Mouse (Mus musculus) forebrain, postnatal 0 days (tissue): ENCODE results near the gene Clasrp. TPM values are rescaled to one million over a fixed set of nuclear protein-coding genes. Genes with fewer than 3 reads are reported as not detected.

Source experiments
- ATAC-seq: fragments of 200-750 bp; cut with Nextera tagmentation; 2 replicates; pipeline ENCODE4 v1.8.0; 2017; ENCODE audit warnings: mild to moderate bottlenecking, moderate library complexity
- DNase-seq: peaks from one replicate; pipeline ENCODE4 v3.0.0-alpha.2; 2015
- H3K27ac ChIP-seq: fragments of 300-500 bp; sonication (generic); 2 replicates; pipeline ENCODE4 v1.5.1; 2014; ENCODE audit warnings: low read depth, mild to moderate bottlenecking, antibody characterized with exemption, low read length, moderate library complexity, mixed read lengths
- H3K27me3 ChIP-seq: fragments of 300-500 bp; sonication (generic); 2 replicates; pipeline ENCODE4 v1.6.1; 2014; ENCODE audit warnings: mild to moderate bottlenecking, low read length, mixed read lengths; ENCODE audit not compliant: insufficient read depth
- H3K36me3 ChIP-seq: fragments of 300-500 bp; sonication (generic); 2 replicates; pipeline ENCODE4 v1.6.1; 2014; ENCODE audit warnings: mild to moderate bottlenecking, moderate library complexity; ENCODE audit not compliant: insufficient read depth
- H3K4me1 ChIP-seq: fragments of 300-500 bp; sonication (generic); 2 replicates; pipeline ENCODE4 v1.6.1; 2014; ENCODE audit warnings: antibody characterized with exemption; ENCODE audit not compliant: insufficient read depth
- H3K4me2 ChIP-seq: fragments of 300-500 bp; sonication (generic); 2 replicates; pipeline ENCODE4 v1.6.1; 2014; ENCODE audit warnings: low read depth, mild to moderate bottlenecking, moderate library complexity
- H3K4me3 ChIP-seq: fragments of 300-500 bp; sonication (generic); 2 replicates; pipeline ENCODE4 v1.5.1; 2014; ENCODE audit warnings: low read depth, low read length, mixed read lengths
- H3K9ac ChIP-seq: fragments of 300-500 bp; sonication (generic); 2 replicates; pipeline ENCODE4 v1.6.1; 2014; ENCODE audit warnings: mild to moderate bottlenecking
- H3K9me3 ChIP-seq: fragments of 300-500 bp; sonication (generic); 2 replicates; pipeline ENCODE4 v1.6.1; 2016; ENCODE audit warnings: low read length
- CTCF ChIP-seq: sonication (generic); IDR thresholded peaks from 2 replicates; pipeline ENCODE4 v1.5.1; 2016; ENCODE audit warnings: antibody characterized with exemption, control low read depth, low read depth
- WGBS: fragments of 180-500 bp; shearing (Covaris S2); extraction: QIAGEN DNeasy Blood & Tissue Kit; methylation state at CpG from one replicate; pipeline ENCODE4 v1.1.7; 2014; 5-methylcytosine and 5-hydroxymethylcytosine counted together
- polyA plus RNA-seq: library from polyadenylated mRNA; unstranded; fragments of >200 nt; fragmentation: Nextera tagmentation; extraction: Ambion mirVana; gene quantifications from 2 replicates; pipeline ENCODE4 v1.2.1, GENCODE M21; 2015
- total RNA-seq: library from RNA; depleted of rRNA; stranded (reverse); fragments of >200 nt; gene quantifications from 2 replicates; pipeline ENCODE4 v1.2.3, GENCODE M21; 2014

Gene Clasrp
- total and polyA plus RNA-seq, 2 experiments from 2014 or later, result 56.8 to 89.0 TPM

DNA sequence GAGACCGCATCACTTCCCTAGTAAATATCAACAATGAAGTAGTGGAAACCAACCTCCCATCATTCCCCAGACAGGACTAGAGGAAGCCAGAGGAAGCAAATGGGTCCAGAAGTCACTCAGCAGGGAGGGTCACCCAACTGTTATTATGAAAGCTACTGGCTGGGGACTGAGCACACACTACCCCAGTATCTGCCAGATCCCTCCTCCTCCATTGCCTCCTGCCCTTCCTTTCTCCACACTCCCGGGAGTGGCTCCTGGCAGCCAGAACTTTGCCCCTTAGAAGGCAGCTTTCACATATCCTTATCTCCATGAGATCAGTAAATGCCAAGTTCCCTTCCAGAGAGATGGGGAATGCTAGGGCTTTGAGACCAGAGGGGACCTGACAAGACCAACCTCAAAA is 19.1 kb upstream of the Clasrp start:
- no peak for TF ChIP-seq CTCF
- WGBS, result 82% methylated on average over 2 of the region's 2 CpGs
- no peaks in the 10 kb centered on the region for H3K36me3 ChIP-seq
- H3K4me3 ChIP-seq, result no peak overlapping the region
- no peaks in the 10 kb centered on the region; the same call in 1 of the 2 replicates for H3K27me3 ChIP-seq
- ATAC-seq (no peak), DNase-seq (no peak)
- H3K9ac ChIP-seq, result no peak overlapping the region
- no peaks in the 10 kb centered on the region for H3K9me3 ChIP-seq
- H3K27ac ChIP-seq, result no peak overlapping the region
- H3K4me1 ChIP-seq, result no peaks in the 10 kb centered on the region
- no peak overlapping the region for H3K4me2 ChIP-seq

DNA sequence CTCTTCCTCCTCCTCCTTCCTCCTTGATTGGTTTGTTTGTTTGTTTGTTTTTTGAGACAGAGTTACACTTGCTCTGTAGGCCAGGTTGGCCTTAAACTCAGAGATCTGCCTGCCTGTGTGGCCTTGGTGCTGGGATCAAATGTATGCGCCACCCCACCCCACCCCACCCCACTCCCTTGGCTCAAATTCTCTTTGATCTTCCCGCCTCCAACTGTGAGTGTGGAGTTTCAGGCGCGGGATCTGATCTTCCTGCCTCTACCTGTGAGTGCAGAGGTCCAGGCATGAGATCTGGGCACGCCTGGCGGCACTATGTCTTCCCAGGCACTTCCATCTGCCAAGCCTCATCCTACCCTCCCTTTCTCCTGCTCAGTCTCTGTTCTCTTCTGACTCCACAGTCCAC is 18.0 kb upstream of the Clasrp start:
- 46% methylated on average over 6 of the region's 6 CpGs for WGBS
- H3K9me3 ChIP-seq, result no peaks in the 10 kb centered on the region
- no peak for TF ChIP-seq CTCF

DNA sequence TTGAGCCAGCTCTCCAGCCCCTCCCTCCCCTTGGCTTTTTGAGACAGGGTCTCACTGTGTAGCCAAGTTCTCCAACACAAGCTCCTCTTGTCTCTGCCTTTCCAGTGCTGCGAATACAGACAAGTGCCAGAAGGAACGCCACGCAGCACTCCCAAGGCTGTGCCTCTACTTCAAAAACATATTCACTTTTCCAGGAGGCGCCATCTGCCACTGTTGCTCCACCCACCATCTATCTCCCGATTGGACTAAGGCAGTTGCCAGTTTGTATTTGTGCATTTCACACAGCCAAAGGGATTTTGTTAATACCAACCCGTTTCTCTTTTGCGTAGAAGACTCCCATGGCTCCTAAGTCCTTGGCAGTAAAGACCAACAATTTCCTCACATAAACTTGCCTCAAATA is 16.5 kb upstream of the Clasrp start:
- WGBS, result 74% methylated on average over 7 of the region's 7 CpGs
- ATAC-seq (peak; percentile 30; the same call in 1 of the 2 replicates), DNase-seq (peak; percentile 38)
- H3K4me3 ChIP-seq, result no peak overlapping the region
- no peak for TF ChIP-seq CTCF
- no peaks in the 10 kb centered on the region for H3K9me3 ChIP-seq
- no peak overlapping the region for H3K4me2 ChIP-seq
- H3K4me1 ChIP-seq, result no peaks in the 10 kb centered on the region
- H3K36me3 ChIP-seq, result no peaks in the 10 kb centered on the region
- no peaks in the 10 kb centered on the region; the same call in 1 of the 2 replicates for H3K27me3 ChIP-seq
- H3K9ac ChIP-seq, result no peak overlapping the region
- no peak overlapping the region for H3K27ac ChIP-seq

More for the DNA sequence above, 18.0 kb upstream of the Clasrp start:
- ATAC-seq (no peak), DNase-seq (no peak)
- Histone ChIP-seq H3K27ac (no peak overlapping the region), H3K4me1 (no peaks in the 10 kb centered on the region), H3K4me3 (no peak overlapping the region), H3K27me3 (no peaks in the 10 kb centered on the region; the same call in 1 of the 2 replicates), H3K4me2 (no peak overlapping the region), H3K36me3 (no peaks in the 10 kb centered on the region), H3K9ac (no peak overlapping the region)

DNA sequence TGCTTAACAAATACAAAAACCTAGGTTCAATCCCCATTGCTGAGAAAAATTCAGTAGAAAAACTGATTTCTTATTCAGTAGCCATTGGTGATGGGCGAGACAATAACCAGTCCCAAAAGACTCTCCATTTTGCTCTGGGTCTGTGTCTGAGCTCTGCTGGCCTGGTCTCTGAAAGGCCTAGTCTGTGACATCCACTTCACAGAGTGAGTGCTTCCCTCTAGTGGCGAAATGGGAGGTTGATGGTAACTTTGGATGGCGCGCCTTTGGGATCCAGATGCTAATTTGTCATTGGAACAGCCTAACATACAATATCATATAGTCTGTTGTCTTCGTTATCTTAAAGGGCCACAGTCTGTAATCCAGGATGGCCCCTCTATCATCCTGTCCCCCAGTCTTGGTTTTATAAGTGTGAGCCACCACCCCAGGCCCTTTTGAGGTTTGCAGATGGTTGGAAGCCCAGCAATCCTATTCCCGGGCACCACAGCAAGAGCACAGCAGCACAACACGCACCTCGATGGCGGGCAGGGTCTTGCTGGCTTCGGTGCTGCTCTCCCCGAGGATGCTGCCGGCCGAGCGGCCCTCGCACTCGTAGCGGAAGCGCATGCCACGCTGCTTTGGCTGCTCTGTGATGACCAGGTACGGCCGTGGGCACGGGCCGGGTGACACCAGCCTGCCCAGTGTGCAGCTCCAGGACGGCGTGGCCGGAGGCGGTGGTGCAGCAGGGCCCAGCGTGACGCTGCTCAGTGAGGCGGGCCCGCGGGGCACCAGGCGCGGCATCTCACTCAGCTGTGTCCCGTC is 14.9 kb upstream of the Clasrp start:
- 5% methylated on average over 35 of the region's 35 CpGs for WGBS
- H3K27ac ChIP-seq, result no peak overlapping the region
- peak; percentile 89 for TF ChIP-seq CTCF

DNA sequence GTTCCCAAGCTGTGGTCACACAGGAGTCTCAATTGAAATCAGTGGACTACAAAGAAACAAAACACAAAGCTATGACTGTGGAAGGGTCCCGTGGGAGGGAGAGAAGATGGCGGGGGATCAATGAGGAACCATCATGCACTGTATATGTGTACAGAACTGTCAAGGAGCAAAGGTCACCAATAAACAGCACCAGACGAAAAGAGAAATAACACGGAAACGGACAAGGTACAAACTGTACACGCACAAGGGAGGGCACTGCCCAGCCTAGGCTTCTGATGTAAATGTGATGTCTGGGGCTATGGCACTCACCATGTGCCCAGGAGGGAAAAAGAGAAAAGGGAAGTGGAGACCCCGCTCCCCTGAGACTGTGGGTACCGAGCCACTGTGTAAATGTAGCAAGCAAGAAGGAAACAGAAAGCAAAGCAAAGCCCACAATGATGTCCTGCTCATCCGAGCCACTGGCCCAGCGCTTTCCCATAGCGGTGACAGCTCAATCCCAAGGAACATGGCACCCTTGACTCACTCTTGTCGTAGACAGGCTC is 10.8 kb upstream of the Clasrp start:
- ATAC-seq (no peak), DNase-seq (no peak)
- Histone ChIP-seq H3K4me2 (no peak overlapping the region), H3K4me1 (no peaks in the 10 kb centered on the region), H3K36me3 (no peaks in the 10 kb centered on the region), H3K9me3 (no peaks in the 10 kb centered on the region), H3K27ac (no peak overlapping the region), H3K4me3 (no peak overlapping the region), H3K27me3 (no peaks in the 10 kb centered on the region; the same call in 1 of the 2 replicates), H3K9ac (no peak overlapping the region)
- 88% methylated on average over 12 of the region's 12 CpGs for WGBS
- no peak for TF ChIP-seq CTCF

More for the DNA sequence above, 14.9 kb upstream of the Clasrp start:
- Histone ChIP-seq H3K4me2 (peak overlapping the region; percentile 36), H3K9me3 (no peaks in the 10 kb centered on the region), H3K27me3 (no peaks in the 10 kb centered on the region; the same call in 1 of the 2 replicates), H3K4me1 (no peaks in the 10 kb centered on the region), H3K36me3 (no peaks in the 10 kb centered on the region), H3K9ac (peak overlapping the region; percentile 33), H3K4me3 (peak overlapping the region; percentile 8)
- DNase-seq, result peak; percentile 86
- ATAC-seq, result peak; percentile 86

DNA sequence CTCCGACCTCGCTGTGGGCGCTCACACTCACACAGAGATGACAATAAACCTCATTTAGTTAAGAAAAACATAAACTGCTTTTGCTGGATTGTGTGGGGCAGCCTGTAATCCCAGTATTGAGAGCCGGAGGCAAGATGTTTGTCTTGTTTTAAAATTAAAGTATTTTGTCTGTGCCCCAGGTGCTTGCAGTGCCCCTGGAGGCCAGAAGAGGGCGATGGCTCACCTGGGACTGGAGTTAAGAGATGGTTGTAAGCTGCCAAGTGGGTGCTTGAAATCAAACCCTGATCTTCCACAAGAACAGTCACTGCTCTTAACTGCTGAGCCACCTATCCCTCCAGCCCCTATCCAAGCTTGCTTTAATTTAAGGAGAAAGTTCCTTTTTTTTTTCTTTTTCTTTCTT is 6.7 kb upstream of the Clasrp start:
- no peak; the same call in 1 of the 2 replicates for TF ChIP-seq CTCF
- Histone ChIP-seq H3K36me3 (no peaks in the 10 kb centered on the region), H3K27me3 (no peaks in the 10 kb centered on the region), H3K27ac (no peak overlapping the region), H3K4me2 (no peak overlapping the region), H3K9ac (no peak overlapping the region), H3K9me3 (no peaks in the 10 kb centered on the region), H3K4me3 (no peak overlapping the region), H3K4me1 (no peaks in the 10 kb centered on the region)
- ATAC-seq, result no peak
- DNase-seq, result no peak
- 78% methylated on average over 5 of the region's 5 CpGs for WGBS

DNA sequence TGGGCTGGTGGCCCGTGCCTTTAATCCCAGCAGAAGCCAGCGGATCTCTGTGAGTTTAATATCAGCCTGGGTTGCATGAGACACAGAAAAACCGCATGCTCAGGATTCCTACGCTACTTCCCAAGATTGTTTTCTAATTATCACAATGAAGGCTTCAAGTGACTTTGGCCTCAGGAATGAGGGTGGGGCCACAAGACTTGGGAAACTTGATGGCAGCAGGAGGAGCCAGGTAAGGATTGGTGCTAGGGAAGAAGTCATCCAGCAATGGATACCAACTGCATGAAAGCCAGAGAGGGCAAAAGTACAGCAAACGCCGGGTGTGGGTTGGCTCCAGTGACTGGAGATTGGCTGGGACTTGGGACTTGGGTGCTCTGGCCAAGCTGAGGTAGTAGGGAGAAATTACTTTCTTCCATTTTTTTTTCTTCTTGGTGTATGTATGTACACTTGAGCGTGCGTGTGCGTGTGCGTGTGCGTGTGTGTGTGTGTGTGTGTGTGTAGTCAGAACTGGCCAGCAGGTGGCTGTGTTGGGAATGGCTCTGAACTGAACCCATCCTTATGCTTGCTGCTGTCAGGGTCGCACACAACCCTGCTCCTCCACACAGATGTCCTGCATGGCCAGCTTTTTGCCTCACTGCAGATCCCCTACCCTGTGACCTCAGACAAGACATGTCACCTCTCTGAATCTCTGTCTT is 5.5 kb upstream of the Clasrp start:
- H3K4me3 ChIP-seq, result no peak overlapping the region
- no peak for ATAC-seq
- no peak for TF ChIP-seq CTCF
- H3K27ac ChIP-seq, result no peak overlapping the region
- H3K27me3 ChIP-seq, result no peaks in the 10 kb centered on the region
- no peak overlapping the region for H3K9ac ChIP-seq
- H3K4me2 ChIP-seq, result no peak overlapping the region
- DNase-seq, result no peak
- WGBS, result 92% methylated on average over 12 of the region's 12 CpGs
- no peaks in the 10 kb centered on the region for H3K9me3 ChIP-seq
- H3K4me1 ChIP-seq, result no peaks in the 10 kb centered on the region
- H3K36me3 ChIP-seq, result no peaks in the 10 kb centered on the region
